Mouse (Mus musculus): ENCODE measurements around the gene 2310034G01Rik. TPM values are rescaled to one million over a fixed set of nuclear protein-coding genes. Genes with fewer than 3 reads are reported as not detected.

2310034G01Rik gene
- polyA plus RNA-seq, 1 experiment from 2014 or later = 3.5 TPM

DNA sequence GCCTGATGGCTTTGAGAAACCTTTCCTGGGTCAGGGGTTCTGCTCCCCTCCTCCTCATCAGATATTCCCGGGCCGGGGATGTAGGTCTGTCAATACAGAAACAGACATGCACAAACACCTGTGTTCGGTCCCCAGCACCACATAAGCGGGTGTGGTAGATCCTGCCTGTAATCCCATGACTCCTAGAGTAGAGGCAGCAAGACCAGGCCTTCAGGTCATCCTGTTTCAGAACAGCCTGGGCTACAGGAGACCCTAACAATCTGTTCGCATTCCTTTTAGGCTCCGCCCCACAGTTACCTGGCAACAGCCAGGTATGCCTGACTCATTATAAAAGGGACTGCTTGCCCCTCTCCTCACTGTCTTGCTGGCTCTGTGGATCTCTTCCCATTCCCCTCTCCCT, 552 bp downstream of the 2310034G01Rik start:
- peaks cover 32% of the 10 kb centered on the region for H3K27me3 ChIP-seq
- H3K4me3 ChIP-seq = peak overlapping the region; percentile 64
- no peaks in the 10 kb centered on the region for H3K9me3 ChIP-seq
- H3K36me3 ChIP-seq = no peaks in the 10 kb centered on the region
- H3K4me2 ChIP-seq = peak overlapping the region; percentile 76
- H3K9ac ChIP-seq = peak overlapping the region; percentile 85
- 0 out of 2 replicates have a peak overlapping the region, but pooled peaks have one; percentile 92 for H3K27ac ChIP-seq (replicated peaks)
- WGBS = 41% methylated on average over 6 of the region's 6 CpGs
- 0 out of 2 replicates have a peak, but pooled peaks have one; percentile 3 for ATAC-seq (ENCODE audit: low read depth)
- H3K4me1 ChIP-seq (replicated peaks) = peaks cover 24% of the 10 kb centered on the region

GRCm38 (mm10) chr19:46348761-46349458, 1.2 kb downstream of the 2310034G01Rik start:
- H3K9ac ChIP-seq = peak overlapping the region; percentile 85
- H3K4me2 ChIP-seq = peak overlapping the region; percentile 76
- peaks cover 24% of the 10 kb centered on the region for H3K4me1 ChIP-seq (replicated peaks)
- no peaks in the 10 kb centered on the region for H3K36me3 ChIP-seq
- 1% methylated on average over 76 of the region's 78 CpGs for WGBS
- H3K4me3 ChIP-seq = peak overlapping the region; percentile 64
- H3K27ac ChIP-seq (replicated peaks) = peak overlapping the region; percentile 92
- H3K9me3 ChIP-seq = no peaks in the 10 kb centered on the region
- ATAC-seq (ENCODE audit: low read depth) = peak; percentile 93
- peaks cover 38% of the 10 kb centered on the region for H3K27me3 ChIP-seq

DNA sequence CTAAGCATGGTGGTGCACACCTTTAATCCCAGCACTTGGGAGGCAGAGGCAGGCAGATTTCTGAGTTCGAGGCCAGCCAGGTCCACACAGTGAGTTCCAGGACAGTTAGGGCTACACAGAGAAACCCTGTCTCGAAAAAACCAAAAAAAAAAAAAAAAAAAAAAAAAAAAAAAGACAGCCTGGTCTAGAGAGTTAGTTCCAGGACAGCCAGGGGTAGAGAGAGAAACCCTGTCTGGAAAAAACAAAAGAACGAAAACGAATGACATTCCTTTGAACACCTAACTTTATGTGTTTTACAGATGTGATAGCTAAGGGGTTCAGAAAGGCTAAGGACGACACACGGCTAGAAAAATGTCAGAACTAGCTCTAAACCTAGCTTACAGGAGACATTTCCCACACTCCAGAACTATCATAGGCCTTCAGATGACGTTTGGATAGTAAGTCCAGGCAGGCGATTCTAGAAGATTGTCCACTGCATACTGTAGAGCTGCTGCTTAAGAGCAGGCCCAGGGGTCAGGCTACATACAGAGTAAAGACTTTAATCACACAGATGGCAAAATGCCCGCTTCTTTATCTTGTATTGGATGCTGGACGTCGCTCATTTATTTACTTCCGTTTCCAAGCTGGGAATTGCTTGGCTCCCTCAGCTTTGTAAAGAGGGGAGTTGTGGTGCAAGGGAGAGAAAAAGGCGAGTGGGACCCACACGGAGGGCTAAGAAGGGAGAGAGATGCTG, 2.0 kb downstream of the 2310034G01Rik start:
- peak overlapping the region; percentile 64 for H3K4me3 ChIP-seq
- WGBS = 33% methylated on average over 14 of the region's 14 CpGs
- H3K27ac ChIP-seq (replicated peaks) = peak overlapping the region; percentile 92
- H3K27me3 ChIP-seq = peaks cover 43% of the 10 kb centered on the region
- no peaks in the 10 kb centered on the region for H3K9me3 ChIP-seq
- peak overlapping the region; percentile 76 for H3K4me2 ChIP-seq
- H3K4me1 ChIP-seq (replicated peaks) = peaks cover 24% of the 10 kb centered on the region
- ATAC-seq (ENCODE audit: low read depth) = peak; percentile 1; the same call in 1 of the 2 replicates
- H3K36me3 ChIP-seq = no peaks in the 10 kb centered on the region
- peak overlapping the region; percentile 85 for H3K9ac ChIP-seq

DNA sequence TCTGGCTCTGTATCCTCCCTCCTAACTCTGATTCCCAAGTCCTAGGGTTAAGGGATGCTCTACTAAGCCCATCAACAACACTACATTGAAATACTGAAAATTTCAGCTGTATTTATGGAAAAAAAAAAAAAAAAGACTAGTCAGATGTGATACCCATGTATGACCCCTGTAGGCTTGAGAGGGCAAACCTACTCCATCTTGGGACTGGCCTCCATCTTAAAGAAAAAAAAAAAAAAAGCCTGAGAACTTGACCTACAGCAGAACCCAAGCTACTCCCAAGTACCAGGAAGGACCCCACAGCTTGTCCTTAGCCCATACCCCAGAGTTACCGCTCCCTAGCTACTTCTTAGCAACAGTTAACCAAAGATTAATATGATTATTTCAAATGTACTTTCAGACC, 3.0 kb downstream of the 2310034G01Rik start:
- Histone ChIP-seq H3K4me3 (no peak overlapping the region), H3K36me3 (no peaks in the 10 kb centered on the region), H3K27me3 (peaks cover 43% of the 10 kb centered on the region), H3K4me1 (replicated peaks) (peaks cover 24% of the 10 kb centered on the region), H3K9ac (no peak overlapping the region), H3K4me2 (no peak overlapping the region), H3K9me3 (no peaks in the 10 kb centered on the region), H3K27ac (replicated peaks) (no peak overlapping the region)
- no peak for ATAC-seq (ENCODE audit: low read depth)
- 94% methylated on average over 1 of the region's 1 CpGs for WGBS

GRCm38 (mm10) chr19:46344710-46345419, 5.2 kb downstream of the 2310034G01Rik start:
- WGBS = 19% methylated on average over 7 of the region's 7 CpGs
- H3K4me3 ChIP-seq = no peak overlapping the region
- H3K27me3 ChIP-seq = peaks cover 24% of the 10 kb centered on the region
- H3K9me3 ChIP-seq = no peaks in the 10 kb centered on the region
- no peaks in the 10 kb centered on the region for H3K36me3 ChIP-seq
- no peak for ATAC-seq (ENCODE audit: low read depth)
- no peak overlapping the region for H3K4me2 ChIP-seq
- H3K27ac ChIP-seq (replicated peaks) = no peak overlapping the region
- 0 out of 2 replicates have a peak overlapping the region, but pooled peaks have one; percentile 12 for H3K9ac ChIP-seq
- peaks cover 20% of the 10 kb centered on the region for H3K4me1 ChIP-seq (replicated peaks)

DNA sequence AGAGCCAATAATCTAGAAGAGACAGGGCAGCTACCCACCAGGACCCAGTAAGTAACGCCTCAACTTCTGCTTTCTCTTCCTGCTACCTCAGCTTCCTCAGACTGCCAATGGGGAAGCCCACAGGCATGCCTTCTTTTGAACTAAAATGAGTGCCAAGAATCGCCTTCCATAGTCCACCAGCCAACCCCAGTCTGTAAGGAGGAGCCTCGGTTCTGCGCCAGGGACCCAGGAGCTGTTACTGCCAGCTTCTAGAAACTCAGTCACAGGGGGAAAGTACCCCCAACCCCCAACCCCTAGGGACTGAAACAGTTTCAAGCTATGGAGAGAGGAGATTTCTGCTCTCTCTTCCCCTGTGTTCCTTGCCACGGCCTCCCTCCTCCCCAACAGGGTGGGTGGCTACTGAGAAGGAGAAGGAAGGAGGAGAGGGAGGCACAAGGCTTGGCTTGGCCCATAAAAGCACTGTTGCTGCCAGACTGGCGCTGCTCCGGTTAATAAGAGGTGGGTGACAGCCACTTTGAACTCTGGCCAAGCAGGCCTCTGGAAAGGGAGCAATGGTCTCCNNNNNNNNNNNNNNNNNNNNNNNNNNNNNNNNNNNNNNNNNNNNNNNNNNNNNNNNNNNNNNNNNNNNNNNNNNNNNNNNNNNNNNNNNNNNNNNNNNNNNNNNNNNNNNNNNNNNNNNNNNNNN, 10.7 kb downstream of the 2310034G01Rik start:
- Histone ChIP-seq H3K36me3 (no peaks in the 10 kb centered on the region), H3K9ac (0 out of 2 replicates have a peak overlapping the region, but pooled peaks have one; percentile 48), H3K9me3 (no peaks in the 10 kb centered on the region), H3K27ac (replicated peaks) (peak overlapping the region; percentile 57), H3K27me3 (peaks cover 10% of the 10 kb centered on the region; the same call in 1 of the 2 replicates), H3K4me2 (peak overlapping the region; percentile 44), H3K4me3 (no peak overlapping the region), H3K4me1 (replicated peaks) (peaks cover 24% of the 10 kb centered on the region)
- ATAC-seq (ENCODE audit: low read depth) = 0 out of 2 replicates have a peak, but pooled peaks have one; percentile 1
- 71% methylated on average over 7 of the region's 7 CpGs for WGBS

- no peaks in the 10 kb centered on the region for H3K36me3 ChIP-seq
- H3K4me2 ChIP-seq = peak overlapping the region; percentile 44
- H3K27me3 ChIP-seq = peaks cover 5% of the 10 kb centered on the region; the same call in 1 of the 2 replicates
- WGBS = 58% methylated on average over 6 of the region's 6 CpGs
- H3K9me3 ChIP-seq = no peaks in the 10 kb centered on the region
- H3K4me3 ChIP-seq = peak overlapping the region; percentile 60
- 0 out of 2 replicates have a peak, but pooled peaks have one; percentile 4 for ATAC-seq (ENCODE audit: low read depth)
- H3K27ac ChIP-seq (replicated peaks) = peak overlapping the region; percentile 57
- peaks cover 24% of the 10 kb centered on the region for H3K4me1 ChIP-seq (replicated peaks)
- peak overlapping the region; percentile 48; the same call in 1 of the 2 replicates for H3K9ac ChIP-seq
Measured at GRCm38 (mm10) chr19:46338942-46339286, 11.2 kb downstream of the 2310034G01Rik start.

GRCm38 (mm10) chr19:46338331-46338936, 11.7 kb downstream of the 2310034G01Rik start, which contains the start of gene Cuedc2:
Gene Cuedc2 (minus strand): TSS chr19:46338702.
- H3K9me3 ChIP-seq = no peaks in the 10 kb centered on the region
- H3K27ac ChIP-seq (replicated peaks) = peak within 1 kb of the TSS; percentile 82
- peak within 1 kb of the TSS; percentile 89 for H3K4me2 ChIP-seq
- ATAC-seq (ENCODE audit: low read depth) = peak; percentile 89
- under 1% methylated on average over 31 of the region's 31 CpGs for WGBS
- peak within 1 kb of the TSS; percentile 60 for H3K4me3 ChIP-seq
- peak within 1 kb of the TSS; percentile 76 for H3K9ac ChIP-seq
- peaks cover 24% of the 10 kb centered on the region for H3K4me1 ChIP-seq (replicated peaks)
- H3K36me3 ChIP-seq = no peaks in the 10 kb centered on the region
- H3K27me3 ChIP-seq = 0 out of 2 replicates have a peak, but pooled peaks cover under 1% of the 10 kb centered on the region

GRCm38 (mm10) chr19:46337719-46338330, 12.3 kb downstream of the 2310034G01Rik start:
- Histone ChIP-seq H3K27me3 (no peaks in the 10 kb centered on the region), H3K9me3 (no peaks in the 10 kb centered on the region), H3K27ac (replicated peaks) (peak overlapping the region; percentile 82), H3K4me3 (peak overlapping the region; percentile 60), H3K4me2 (peak overlapping the region; percentile 89), H3K36me3 (no peaks in the 10 kb centered on the region), H3K9ac (peak overlapping the region; percentile 76), H3K4me1 (replicated peaks) (peaks cover 24% of the 10 kb centered on the region)
- WGBS = 29% methylated on average over 15 of the region's 15 CpGs
- no peak; the same call in none of the 2 replicates for ATAC-seq (ENCODE audit: low read depth)

DNA sequence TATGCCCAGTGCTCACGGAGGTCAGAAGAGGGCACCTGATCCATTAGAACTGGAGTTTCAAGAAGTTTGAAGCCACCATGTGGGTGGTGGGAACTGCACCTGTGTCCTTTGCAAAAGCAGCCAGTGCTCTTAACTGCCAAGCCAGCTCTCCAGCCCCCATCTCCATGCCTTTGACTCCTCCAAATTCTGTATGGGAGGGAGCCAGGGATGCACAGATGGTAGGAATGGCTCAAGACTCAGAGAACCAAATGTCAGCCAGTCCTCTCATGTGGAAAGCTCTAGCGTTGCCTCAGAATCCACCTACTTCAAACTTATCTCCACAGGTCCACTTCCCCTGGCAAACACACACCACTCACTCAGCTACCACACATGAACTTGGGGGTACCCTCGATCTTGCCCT, 16.2 kb downstream of the 2310034G01Rik start:
- no peak for ATAC-seq (ENCODE audit: low read depth)
- H3K9me3 ChIP-seq = no peaks in the 10 kb centered on the region

More for the DNA sequence above, 16.2 kb downstream of the 2310034G01Rik start:
- no peak overlapping the region for H3K27ac ChIP-seq (replicated peaks)
- no peak overlapping the region for H3K4me3 ChIP-seq
- peaks cover 24% of the 10 kb centered on the region for H3K36me3 ChIP-seq
- peaks cover 30% of the 10 kb centered on the region for H3K4me1 ChIP-seq (replicated peaks)
- no peaks in the 10 kb centered on the region for H3K27me3 ChIP-seq
- H3K4me2 ChIP-seq = no peak overlapping the region
- WGBS = 93% methylated on average over 3 of the region's 3 CpGs
- no peak overlapping the region for H3K9ac ChIP-seq
